Comparison of ENCODE assay signal across 8 mouse cellular contexts in genomic region chr19:34241247-34241915, GRCm38 (mm10). TPM values are rescaled to one million over a fixed set of nuclear protein-coding genes. Genes with fewer than 3 reads are reported as not detected.
DNase-seq lines count a peak whose midpoint lies in the region; ATAC-seq and TF ChIP-seq lines count a peak whose summit lies in the region.

No protein-coding gene starts in this region.

- H3K9me3 ChIP-seq in hindbrain, embryonic 14.5 days (ENCODE audit: control insufficient read depth, low read length) = no peaks in the 10 kb centered on the region
- H3K9me3 ChIP-seq in hindbrain, embryonic 16.5 days (ENCODE audit: control insufficient read depth, low read length) = no peaks in the 10 kb centered on the region
- H3K9me3 ChIP-seq in G1E (replicated peaks) = no peaks in the 10 kb centered on the region

- H3K36me3 ChIP-seq in hindbrain, embryonic 14.5 days (replicated peaks; ENCODE audit: control insufficient read depth, insufficient read depth) = no peaks in the 10 kb centered on the region; the same call in none of the 2 replicates
- H3K36me3 ChIP-seq in hindbrain, embryonic 16.5 days (ENCODE audit: control insufficient read depth, insufficient read depth, low read length) = peaks cover 2% of the 10 kb centered on the region; the same call in 1 of the 2 replicates
- H3K36me3 ChIP-seq in G1E (replicated peaks) = no peaks in the 10 kb centered on the region
- peaks cover 29% of the 10 kb centered on the region for H3K36me3 ChIP-seq in small intestine, adult 2 months (ENCODE audit: control insufficient read depth, insufficient read depth, low read length)

- no peak for TF ChIP-seq CTCF in G1E (IDR thresholded peaks at IDR 0.05; ENCODE audit: low read depth, low read length)
- TF ChIP-seq CTCF in small intestine, adult 2 months (IDR thresholded peaks at IDR 0.05; ENCODE audit: extremely low read depth, insufficient read length, insufficient replicate concordance, low read depth, low read length) = peak; percentile 28; the same call in 1 of the 2 replicates

- no peak for TF ChIP-seq POLR2A in small intestine, adult 2 months (IDR thresholded peaks at IDR 0.05; ENCODE audit: low read depth, low read length)

- no peak overlapping the region for H3K4me2 ChIP-seq in hindbrain, embryonic 14.5 days (replicated peaks)
- H3K4me2 ChIP-seq in hindbrain, embryonic 16.5 days (ENCODE audit: low read length) = no peak overlapping the region

- peak; percentile 62 for DNase-seq in hindbrain, embryonic 14.5 days (ENCODE audit: low spot score)
- peak; percentile 45 for DNase-seq in 416B (ENCODE audit: low read depth)
- peak; percentile 8 for DNase-seq in G1E (ENCODE audit: low spot score)
- peak; percentile 51 for DNase-seq in forelimb bud, embryonic 11.5 days (ENCODE audit: low read depth, low spot score)
- DNase-seq in spleen, adult 12 weeks (ENCODE audit: low spot score) = no peak

- no peak for ATAC-seq in hindbrain, embryonic 14.5 days (ENCODE audit: low FRiP score)
- no peak for ATAC-seq in hindbrain, embryonic 16.5 days
- no peak for ATAC-seq in G1E (ENCODE audit: extremely low read depth, insufficient number of reproducible peaks, low FRiP score, poor library complexity, severe bottlenecking)
- ATAC-seq in erythroid progenitor cell, adult 5-6 weeks (replicated peaks; ENCODE audit: low FRiP score, poor library complexity, severe bottlenecking) = no peak

- no peaks in the 10 kb centered on the region for H3K27me3 ChIP-seq in hindbrain, embryonic 14.5 days (ENCODE audit: control insufficient read depth, insufficient read depth, low read length)
- H3K27me3 ChIP-seq in hindbrain, embryonic 16.5 days (replicated peaks; ENCODE audit: control insufficient read depth, insufficient read depth, low read length) = no peaks in the 10 kb centered on the region
- H3K27me3 ChIP-seq in G1E (ENCODE audit: insufficient read depth, low read length) = no peaks in the 10 kb centered on the region; the same call in 1 of the 2 replicates
- H3K27me3 ChIP-seq in small intestine, adult 2 months (ENCODE audit: control insufficient read depth, insufficient read depth, low read length) = no peaks in the 10 kb centered on the region

- no peak overlapping the region for H3K4me3 ChIP-seq in hindbrain, embryonic 14.5 days (replicated peaks; ENCODE audit: low read length)
- H3K4me3 ChIP-seq in hindbrain, embryonic 16.5 days (ENCODE audit: low read length) = no peak overlapping the region
- H3K4me3 ChIP-seq in G1E (ENCODE audit: low read depth, low read length) = no peak overlapping the region
- H3K4me3 ChIP-seq in small intestine, adult 2 months (ENCODE audit: low read depth, low read length) = no peak overlapping the region

- no peak overlapping the region for H3K27ac ChIP-seq in hindbrain, embryonic 14.5 days
- H3K27ac ChIP-seq in hindbrain, embryonic 16.5 days (ENCODE audit: low read depth, low read length) = no peak overlapping the region
- H3K27ac ChIP-seq in small intestine, adult 2 months (ENCODE audit: insufficient read depth, low read depth, low read length) = no peak overlapping the region

- no peaks in the 10 kb centered on the region for H3K4me1 ChIP-seq in hindbrain, embryonic 14.5 days (replicated peaks; ENCODE audit: control insufficient read depth, insufficient read depth, low read length)
- H3K4me1 ChIP-seq in hindbrain, embryonic 16.5 days (ENCODE audit: control insufficient read depth, insufficient read depth, low read depth, low read length) = no peaks in the 10 kb centered on the region
- peaks cover 4% of the 10 kb centered on the region; the same call in 1 of the 2 replicates for H3K4me1 ChIP-seq in G1E (ENCODE audit: insufficient read depth, low read depth, low read length)
- peaks cover 2% of the 10 kb centered on the region; the same call in 1 of the 2 replicates for H3K4me1 ChIP-seq in small intestine, adult 2 months (ENCODE audit: control insufficient read depth, insufficient read depth, insufficient read length, low read length)

- H3K9ac ChIP-seq in hindbrain, embryonic 14.5 days = no peak overlapping the region
- no peak overlapping the region for H3K9ac ChIP-seq in hindbrain, embryonic 16.5 days (ENCODE audit: low read depth, low read length)

- 69% methylated on average over 15 of the region's 15 CpGs for WGBS in hindbrain, embryonic 14.5 days
- WGBS in hindbrain, embryonic 16.5 days = 69% methylated on average over 15 of the region's 15 CpGs
- WGBS in small intestine, adult 2 months = 71% methylated on average over 15 of the region's 15 CpGs

RNA-seq across cellular contexts. Expression of gene Acta2, which starts 14.0 kb away (rescaled TPM):
- 19.5 and 22.2 TPM in 2 replicates for polyA plus RNA-seq in hindbrain, embryonic 14.5 days (2014; fragmentation: Nextera tagmentation; extraction: Ambion mirVana)
- polyA plus RNA-seq in hindbrain, embryonic 16.5 days (2015; fragmentation: Nextera tagmentation; extraction: Ambion mirVana) = 17.6 and 29.5 TPM in 2 replicates
- not detected in 2 replicates for total RNA-seq in G1E (2014; fragmentation: Nextera tagmentation)
- not detected in 2 replicates for total RNA-seq in G1E (2017)
- polyA plus RNA-seq in G1E (2012) = not detected in 2 replicates
- polyA plus RNA-seq in small intestine, adult 2 months (2012; rRNA removed) = 432 and 487 TPM in 2 replicates
- total RNA-seq in erythroid progenitor cell, adult 5-6 weeks (2015; ENCODE audit: low replicate concordance) = 1.4 TPM in 1 of 2 replicates, not detected in the other
- 0.77 TPM in 1 of 2 replicates, not detected in the other for total RNA-seq in erythroid progenitor cell, adult 5-6 weeks (2017; ENCODE audit: low replicate concordance)

RNA-seq across cellular contexts. Expression of gene Fas, which starts 49.1 kb away (rescaled TPM):
- polyA plus RNA-seq in hindbrain, embryonic 14.5 days (2014; fragmentation: Nextera tagmentation; extraction: Ambion mirVana) = 1.3 and 1.5 TPM in 2 replicates
- polyA plus RNA-seq in hindbrain, embryonic 16.5 days (2015; fragmentation: Nextera tagmentation; extraction: Ambion mirVana) = 1.5 and 1.6 TPM in 2 replicates
- total RNA-seq in G1E (2014; fragmentation: Nextera tagmentation) = not detected in 2 replicates
- total RNA-seq in G1E (2017) = not detected in 2 replicates
- not detected in 2 replicates for polyA plus RNA-seq in G1E (2012)
- 1.1 and 2.3 TPM in 2 replicates for polyA plus RNA-seq in small intestine, adult 2 months (2012; rRNA removed)
- not detected in 2 replicates for total RNA-seq in erythroid progenitor cell, adult 5-6 weeks (2015; ENCODE audit: low replicate concordance)
- total RNA-seq in erythroid progenitor cell, adult 5-6 weeks (2017; ENCODE audit: low replicate concordance) = 2.6 and 8.5 TPM in 2 replicates

RNA-seq across cellular contexts. Expression of gene Stambpl1, which starts 49.4 kb away (rescaled TPM):
- 18.6 and 26.9 TPM in 2 replicates for polyA plus RNA-seq in hindbrain, embryonic 14.5 days (2014; fragmentation: Nextera tagmentation; extraction: Ambion mirVana)
- polyA plus RNA-seq in hindbrain, embryonic 16.5 days (2015; fragmentation: Nextera tagmentation; extraction: Ambion mirVana) = 25.9 and 30.0 TPM in 2 replicates
- not detected in 2 replicates for total RNA-seq in G1E (2014; fragmentation: Nextera tagmentation)
- total RNA-seq in G1E (2017) = 0.06 and 0.44 TPM in 2 replicates
- not detected in 2 replicates for polyA plus RNA-seq in G1E (2012)
- polyA plus RNA-seq in small intestine, adult 2 months (2012; rRNA removed) = 2.6 and 6.8 TPM in 2 replicates
- total RNA-seq in erythroid progenitor cell, adult 5-6 weeks (2015; ENCODE audit: low replicate concordance) = 9.2 and 21.3 TPM in 2 replicates
- total RNA-seq in erythroid progenitor cell, adult 5-6 weeks (2017; ENCODE audit: low replicate concordance) = 2.7 and 7.8 TPM in 2 replicates

Comparison
In these comparisons a context has a peak if more than half of its experiments do, and no peak if none do; other contexts are left out.
1. RNA of gene Acta2, which starts 14.0 kb away (polyA plus RNA-seq): 432 to 487 TPM in small intestine, adult 2 months; 19.5 to 22.2 TPM in hindbrain, embryonic 14.5 days, 17.6 to 29.5 TPM in hindbrain, embryonic 16.5 days and not detected in G1E; every median in the first group is over 10 times any median in the second.